Mouse (Mus musculus) midbrain, embryonic 11.5 days (tissue): ENCODE data around the gene Olfr237-ps1. TPM values are rescaled to one million over a fixed set of nuclear protein-coding genes. Genes with fewer than 3 reads are reported as not detected.

Source experiments
- ATAC-seq: fragments of 200-750 bp; cut with Nextera tagmentation; 2 replicates; pipeline ENCODE4 v1.8.0; 2017; ENCODE audit warnings: moderate TSS enrichment, moderate library complexity; ENCODE audit not compliant: low FRiP score
- DNase-seq: peaks from one replicate; pipeline ENCODE4 v3.0.0; 2015; ENCODE audit warnings: low spot score; ENCODE audit errors: missing footprints
- H3K27ac ChIP-seq: fragments of 300-500 bp; sonication (generic); 2 replicates; pipeline ENCODE4 v1.5.1; 2014; ENCODE audit warnings: low read depth, low read length
- H3K27me3 ChIP-seq: fragments of 300-500 bp; sonication (generic); 2 replicates; pipeline ENCODE4 v1.6.1; 2014; ENCODE audit warnings: mild to moderate bottlenecking, low read length, moderate library complexity, mixed read lengths; ENCODE audit not compliant: control insufficient read depth, insufficient read depth
- H3K36me3 ChIP-seq: fragments of 300-500 bp; sonication (generic); 2 replicates; pipeline ENCODE4 v1.6.1; 2014; ENCODE audit warnings: mild to moderate bottlenecking, low read length, moderate library complexity, mixed read lengths; ENCODE audit not compliant: control insufficient read depth, insufficient read depth
- H3K4me1 ChIP-seq: fragments of 300-500 bp; sonication (generic); 2 replicates; pipeline ENCODE4 v1.6.1; 2014; ENCODE audit warnings: low read length; ENCODE audit not compliant: control insufficient read depth, insufficient read depth
- H3K4me2 ChIP-seq: fragments of 300-500 bp; sonication (generic); 2 replicates; pipeline ENCODE4 v1.6.1; 2014; ENCODE audit warnings: mild to moderate bottlenecking, moderate library complexity
- H3K4me3 ChIP-seq: fragments of 300-500 bp; sonication (generic); 2 replicates; pipeline ENCODE4 v1.5.1; 2014; ENCODE audit warnings: low read depth, low read length
- H3K9ac ChIP-seq: fragments of 300-500 bp; sonication (generic); 2 replicates; pipeline ENCODE4 v1.6.1; 2014; ENCODE audit warnings: low read length
- H3K9me3 ChIP-seq: fragments of 300-500 bp; sonication (generic); 2 replicates; pipeline ENCODE4 v1.6.1; 2016; ENCODE audit warnings: low read length; ENCODE audit not compliant: control insufficient read depth
- WGBS: fragments of 180-500 bp; shearing (Covaris S2); extraction: QIAGEN DNeasy Blood & Tissue Kit; methylation state at CpG from one replicate; pipeline ENCODE4 v1.1.7; 2014; 5-methylcytosine and 5-hydroxymethylcytosine counted together
- polyA plus RNA-seq: library from polyadenylated mRNA; unstranded; fragments of >200 nt; fragmentation: Nextera tagmentation; extraction: Ambion mirVana; gene quantifications from 2 replicates; pipeline ENCODE4 v1.2.1, GENCODE M21; 2014

Gene Olfr237-ps1
- polyA plus RNA-seq, 1 experiment from 2014 or later = not detected

DNA sequence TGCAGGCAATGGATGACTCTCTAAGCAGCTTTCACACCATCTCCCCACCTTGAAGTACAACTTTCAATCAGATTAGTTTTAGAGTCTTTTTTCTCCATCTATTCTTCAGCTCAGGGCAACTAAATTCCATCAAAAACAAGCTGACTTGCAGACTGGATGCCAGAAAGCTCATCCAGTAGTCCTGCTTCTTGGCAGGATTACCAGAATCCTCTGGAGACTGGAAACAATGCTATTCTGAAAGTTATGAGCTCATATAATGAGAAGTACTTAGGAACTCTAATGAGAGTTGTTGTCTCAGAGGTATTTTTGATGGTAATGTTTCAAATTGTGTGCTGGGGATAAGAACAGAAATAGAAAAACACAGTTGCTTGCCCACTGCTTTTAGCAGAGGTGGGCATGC is 50.4 kb downstream of the Olfr237-ps1 start, which contains the start of gene Olfr435:
Gene Olfr435 (plus strand): TSS at position 366 of the 400 bp plus-strand sequence.
- Histone ChIP-seq H3K27ac (no peak within 1 kb of the TSS), H3K4me3 (no peak within 1 kb of the TSS), H3K4me2 (no peak within 1 kb of the TSS), H3K9me3 (no peaks in the 10 kb centered on the region), H3K27me3 (no peaks in the 10 kb centered on the region), H3K9ac (no peak within 1 kb of the TSS), H3K4me1 (no peaks in the 10 kb centered on the region), H3K36me3 (no peaks in the 10 kb centered on the region)
- DNase-seq (no peak), ATAC-seq (no peak)

DNA sequence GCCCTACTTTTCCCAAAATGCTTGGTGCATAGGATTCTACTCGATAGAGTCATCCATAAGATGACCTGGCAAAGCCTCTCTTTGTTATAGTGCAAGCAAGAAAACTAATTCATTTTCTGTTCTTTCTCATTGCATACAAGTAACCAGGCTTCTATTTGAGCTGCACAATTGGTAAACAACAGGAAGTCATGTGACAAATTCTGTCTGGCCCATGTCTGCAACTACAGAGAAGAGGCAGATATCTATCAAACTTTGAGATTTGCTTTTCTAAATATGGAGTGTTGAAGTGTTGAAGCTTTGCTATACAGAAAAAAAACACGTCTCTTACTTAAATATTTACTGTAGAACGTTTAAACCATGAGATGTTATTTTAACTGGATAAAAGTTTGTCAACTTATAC is 51.7 kb downstream of the Olfr237-ps1 start:
- WGBS = 84% methylated on average over 3 of the region's 3 CpGs
- no peaks in the 10 kb centered on the region for H3K4me1 ChIP-seq
- no peak overlapping the region for H3K27ac ChIP-seq
- no peak overlapping the region for H3K4me3 ChIP-seq
- DNase-seq (no peak), ATAC-seq (no peak)
- no peaks in the 10 kb centered on the region for H3K27me3 ChIP-seq
- no peak overlapping the region for H3K4me2 ChIP-seq
- H3K9ac ChIP-seq = no peak overlapping the region
- H3K36me3 ChIP-seq = no peaks in the 10 kb centered on the region
- no peaks in the 10 kb centered on the region for H3K9me3 ChIP-seq

DNA sequence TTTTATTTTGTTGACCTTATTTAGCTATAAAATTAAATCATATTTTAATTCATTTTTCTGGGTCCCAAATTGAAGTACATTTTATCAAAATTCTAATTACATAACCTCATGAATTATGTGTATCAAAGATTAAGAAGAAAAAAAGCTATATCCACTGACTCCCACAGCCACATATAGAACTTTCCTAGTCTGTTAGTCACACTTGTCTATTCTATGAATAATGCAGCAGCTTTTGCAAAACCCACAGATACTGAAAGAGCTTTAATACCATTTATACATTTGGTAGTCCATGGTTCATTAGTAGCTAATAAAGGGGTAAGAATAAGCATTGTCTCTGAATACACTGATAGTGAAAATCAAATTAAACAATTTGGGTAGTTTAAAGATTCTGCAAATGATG is 56.4 kb downstream of the Olfr237-ps1 start:
- ATAC-seq = no peak

DNA sequence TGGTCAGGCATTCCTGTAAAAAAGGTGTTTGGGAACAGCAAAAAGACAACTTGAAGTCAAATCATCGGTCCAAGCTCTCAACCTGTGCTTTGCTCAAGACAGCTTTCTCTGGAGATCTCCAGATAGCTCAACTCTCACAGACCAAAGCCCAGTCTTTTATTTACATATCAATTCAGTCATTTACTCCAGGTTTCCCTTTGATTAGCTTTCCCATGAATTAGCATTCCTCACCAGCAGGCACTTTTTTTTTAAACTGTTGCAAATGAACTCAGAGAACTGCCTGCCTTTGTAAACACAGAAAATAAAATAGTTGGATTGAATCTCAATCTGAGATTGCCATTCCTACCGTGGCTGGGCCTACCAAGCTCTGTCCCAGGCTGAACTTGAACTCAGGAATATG is 59.0 kb downstream of the Olfr237-ps1 start:
- WGBS = 45% methylated on average over 2 of the region's 2 CpGs
- no peaks in the 10 kb centered on the region for H3K4me1 ChIP-seq
- ATAC-seq (no peak), DNase-seq (no peak)
- H3K36me3 ChIP-seq = no peaks in the 10 kb centered on the region
- no peaks in the 10 kb centered on the region for H3K27me3 ChIP-seq
- no peak overlapping the region for H3K27ac ChIP-seq
- no peak overlapping the region for H3K4me2 ChIP-seq
- H3K4me3 ChIP-seq = no peak overlapping the region
- H3K9ac ChIP-seq = no peak overlapping the region
- H3K9me3 ChIP-seq = no peaks in the 10 kb centered on the region

More for the DNA sequence above, 56.4 kb downstream of the Olfr237-ps1 start:
- H3K4me3 ChIP-seq = no peak overlapping the region
- no peaks in the 10 kb centered on the region for H3K27me3 ChIP-seq
- DNase-seq = no peak
- no peaks in the 10 kb centered on the region for H3K4me1 ChIP-seq
- H3K27ac ChIP-seq = no peak overlapping the region
- no peak overlapping the region for H3K4me2 ChIP-seq
- H3K9ac ChIP-seq = no peak overlapping the region
- H3K36me3 ChIP-seq = no peaks in the 10 kb centered on the region
- H3K9me3 ChIP-seq = no peaks in the 10 kb centered on the region

Other genes starting within 250 kb of the Olfr237-ps1 start
- not detected in 2 replicates for gene Olfr447, start 237.7 kb upstream of the Olfr237-ps1 start, polyA plus RNA-seq
- gene Olfr446, start 225.2 kb upstream of the Olfr237-ps1 start, polyA plus RNA-seq = not detected in 2 replicates
- gene Olfr444, start 197.5 kb upstream of the Olfr237-ps1 start, polyA plus RNA-seq = not detected in 2 replicates
- not detected in 2 replicates for gene Olfr441, start 40.2 kb upstream of the Olfr237-ps1 start, polyA plus RNA-seq
- gene Olfr437, start 16.7 kb downstream of the Olfr237-ps1 start, polyA plus RNA-seq = not detected in 2 replicates
- not detected in 2 replicates for gene Olfr13, start 25.6 kb downstream of the Olfr237-ps1 start, polyA plus RNA-seq
- gene Olfr435, start 50.6 kb downstream of the Olfr237-ps1 start, polyA plus RNA-seq = not detected in 2 replicates
- not detected in 2 replicates for gene Olfr434, start 66.5 kb downstream of the Olfr237-ps1 start, polyA plus RNA-seq
- gene Olfr47, start 85.0 kb downstream of the Olfr237-ps1 start, polyA plus RNA-seq = not detected in 2 replicates
- 2.7 and 2.8 TPM in 2 replicates for gene Arhgef5, start 119.0 kb downstream of the Olfr237-ps1 start, polyA plus RNA-seq
- gene Nobox, start 163.0 kb downstream of the Olfr237-ps1 start, polyA plus RNA-seq = not detected in 2 replicates